Mouse (Mus musculus) testis, adult 2 months (tissue): ENCODE data around the gene Slc20a1.

Experiments
- CTCF ChIP-seq: fragments of 200-500 bp; IDR thresholded peaks from 2 replicates; pipeline ENCODE4 v1.5.1; 2012; ENCODE audit warnings: low read depth, mild to moderate bottlenecking, inconsistent platforms, low read length, moderate library complexity; ENCODE audit not compliant: control insufficient read depth, insufficient read depth, insufficient replicate concordance
- POLR2A ChIP-seq: fragments of 200-500 bp; IDR thresholded peaks from 2 replicates; pipeline ENCODE4 v1.6.1; 2012; ENCODE audit warnings: low read depth, mild to moderate bottlenecking, inconsistent platforms, low read length, moderate library complexity; ENCODE audit not compliant: control insufficient read depth

DNA sequence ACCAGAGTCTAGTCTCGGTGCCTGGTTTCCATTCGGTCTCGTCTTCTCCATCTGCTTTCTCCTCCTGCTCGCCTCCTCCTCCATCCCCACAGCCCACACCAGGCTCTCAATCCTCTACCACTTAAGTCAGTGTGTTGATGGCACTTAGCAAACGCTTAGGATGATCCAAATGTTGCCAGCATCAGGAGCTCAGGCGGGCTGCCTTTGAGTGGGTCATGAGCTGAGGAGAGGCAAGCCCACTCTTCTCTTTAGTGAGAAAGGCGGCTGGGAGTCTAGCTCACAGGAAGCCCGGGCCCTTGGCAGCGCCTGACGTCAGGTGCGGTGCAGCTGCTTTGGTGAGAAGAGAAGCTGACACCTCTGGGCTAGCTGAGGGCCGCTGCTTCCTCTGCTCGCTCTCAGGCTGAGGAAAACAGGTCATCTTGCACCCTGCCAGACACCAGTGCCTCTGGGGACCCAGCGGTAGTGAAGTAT is 15.0 kb upstream of the Slc20a1 start:
- TF ChIP-seq CTCF, result no peak
- TF ChIP-seq POLR2A, result no peak
